Mouse (Mus musculus): ENCODE data around the gene Adh4. TPM values are rescaled to one million over a fixed set of nuclear protein-coding genes. Genes with fewer than 3 reads are reported as not detected.

The Adh4 gene
- polyA plus RNA-seq, 1 experiment from 2014 or later = not detected

DNA sequence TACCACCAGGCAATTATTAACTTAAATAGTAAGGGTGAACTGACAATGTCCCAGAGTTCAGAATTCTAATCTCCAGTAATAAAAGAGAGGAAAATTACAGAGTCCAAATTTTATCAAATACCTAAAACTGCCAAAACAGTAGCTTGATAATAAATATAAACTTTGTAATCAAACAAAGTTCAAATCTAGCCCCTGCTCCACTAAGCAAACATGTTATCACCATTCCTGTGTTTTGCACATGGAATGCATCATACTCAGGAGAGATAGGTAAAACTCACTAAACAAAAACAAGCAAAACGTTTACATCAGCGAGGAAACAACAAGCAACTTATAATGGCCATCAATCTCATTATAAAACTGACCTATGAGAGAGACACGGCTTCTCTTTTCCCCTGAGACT is 5.1 kb upstream of the Adh4 start:
- WGBS = 79% methylated on average over 3 of the region's 3 CpGs
- Histone ChIP-seq H3K4me3 (no peak overlapping the region), H3K9me3 (no peaks in the 10 kb centered on the region), H3K4me2 (no peak overlapping the region), H3K9ac (no peak overlapping the region), H3K27ac (no peak overlapping the region), H3K4me1 (no peaks in the 10 kb centered on the region), H3K27me3 (replicated peaks) (no peaks in the 10 kb centered on the region), H3K36me3 (replicated peaks) (no peaks in the 10 kb centered on the region)
- ATAC-seq (replicated peaks) = no peak

DNA sequence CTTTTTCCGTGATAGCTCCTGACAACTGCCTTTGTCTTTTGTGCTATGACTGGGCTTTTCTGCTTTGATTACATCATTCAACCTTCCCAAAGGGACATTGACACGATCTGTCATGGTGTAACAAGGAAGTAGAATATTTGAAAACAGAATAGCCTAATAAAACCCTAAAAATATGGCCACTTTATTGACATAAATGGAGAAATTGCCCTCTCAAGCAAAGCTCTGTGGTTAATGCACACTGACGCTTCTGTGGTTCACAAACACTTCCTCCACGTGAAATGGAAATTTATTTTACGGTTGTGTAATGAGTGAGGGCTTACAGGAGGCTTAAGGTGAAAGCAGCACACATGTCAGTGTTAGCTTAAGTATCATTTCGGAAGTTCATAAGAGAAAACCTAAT is 4.1 kb downstream of the Adh4 start:
- Histone ChIP-seq H3K36me3 (replicated peaks) (no peaks in the 10 kb centered on the region), H3K4me3 (no peak overlapping the region), H3K9me3 (no peaks in the 10 kb centered on the region), H3K27me3 (replicated peaks) (no peaks in the 10 kb centered on the region), H3K4me1 (no peaks in the 10 kb centered on the region), H3K27ac (no peak overlapping the region), H3K9ac (no peak overlapping the region), H3K4me2 (no peak overlapping the region)
- ATAC-seq (replicated peaks) = no peak
- WGBS = 80% methylated on average over 6 of the region's 6 CpGs

DNA sequence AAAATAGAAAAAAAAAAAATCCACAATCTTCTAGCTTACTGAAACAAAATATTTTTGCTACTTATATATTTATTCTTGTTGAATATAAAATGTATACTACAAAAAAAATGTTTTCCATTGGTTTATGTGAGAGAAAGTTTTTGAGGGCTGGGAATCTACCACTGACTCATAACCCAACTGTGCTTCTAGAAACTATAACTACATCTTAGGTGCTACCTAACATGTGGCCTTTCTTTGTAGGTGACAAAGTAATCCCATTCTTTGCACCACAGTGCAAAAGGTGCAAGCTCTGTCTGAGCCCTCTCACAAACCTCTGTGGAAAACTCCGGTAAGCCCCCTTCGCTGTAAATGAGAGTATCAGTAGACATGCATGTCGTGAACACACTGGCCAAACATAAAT is 5.1 kb downstream of the Adh4 start:
- H3K4me2 ChIP-seq = no peak overlapping the region
- H3K9me3 ChIP-seq = no peaks in the 10 kb centered on the region
- H3K27ac ChIP-seq = no peak overlapping the region
- no peaks in the 10 kb centered on the region for H3K36me3 ChIP-seq (replicated peaks)
- no peak overlapping the region for H3K4me3 ChIP-seq
- no peak overlapping the region for H3K9ac ChIP-seq
- no peak for ATAC-seq (replicated peaks)
- no peaks in the 10 kb centered on the region for H3K27me3 ChIP-seq (replicated peaks)
- WGBS = 95% methylated on average over 3 of the region's 3 CpGs
- H3K4me1 ChIP-seq = no peaks in the 10 kb centered on the region

DNA sequence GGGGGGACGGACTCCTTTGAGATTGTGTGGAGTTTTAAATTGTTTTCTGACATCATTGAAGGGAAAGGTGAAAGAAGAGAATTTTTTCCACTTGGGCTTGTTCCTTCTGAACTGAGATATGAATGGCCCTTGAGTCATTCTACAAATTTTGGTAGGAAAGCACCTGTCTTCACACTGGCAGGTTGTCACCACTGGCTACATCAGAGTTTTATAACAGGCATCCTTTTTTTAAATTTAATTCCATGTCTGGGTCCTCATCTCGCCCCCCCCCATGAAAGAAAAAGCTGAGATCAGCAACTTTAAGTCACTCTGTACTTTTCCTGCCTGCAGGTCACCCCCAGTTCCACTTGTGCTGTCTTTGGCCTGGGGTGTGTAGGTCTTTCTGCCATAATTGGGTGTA is 8.4 kb downstream of the Adh4 start:
- Histone ChIP-seq H3K27me3 (replicated peaks) (no peaks in the 10 kb centered on the region), H3K9me3 (no peaks in the 10 kb centered on the region), H3K27ac (no peak overlapping the region), H3K36me3 (replicated peaks) (no peaks in the 10 kb centered on the region), H3K9ac (no peak overlapping the region), H3K4me3 (no peak overlapping the region), H3K4me1 (no peaks in the 10 kb centered on the region), H3K4me2 (no peak overlapping the region)
- 66% methylated on average over 2 of the region's 2 CpGs for WGBS
- no peak for ATAC-seq (replicated peaks)

DNA sequence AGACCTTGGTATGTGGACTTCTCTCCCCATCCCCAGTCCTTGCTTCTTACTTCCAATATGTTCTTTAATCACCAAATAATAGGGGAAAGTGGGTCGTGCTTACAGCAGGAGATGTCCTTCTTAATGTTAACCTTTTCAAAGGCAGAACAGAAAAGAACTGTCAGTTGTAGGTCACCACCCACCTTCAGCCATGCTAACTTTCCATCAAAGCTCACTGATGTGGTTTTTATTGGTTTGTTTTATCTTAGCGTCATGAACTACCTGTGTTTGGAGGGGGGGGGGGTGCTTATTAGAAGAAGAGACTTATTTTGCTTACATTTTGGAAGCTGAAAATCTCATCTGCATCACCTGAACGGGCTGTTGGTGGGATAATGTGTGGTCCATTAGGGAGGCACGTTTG is 9.0 kb downstream of the Adh4 start:
- Histone ChIP-seq H3K27me3 (replicated peaks) (no peaks in the 10 kb centered on the region), H3K4me3 (no peak overlapping the region), H3K4me1 (no peaks in the 10 kb centered on the region), H3K9ac (no peak overlapping the region), H3K9me3 (no peaks in the 10 kb centered on the region), H3K27ac (no peak overlapping the region), H3K36me3 (replicated peaks) (no peaks in the 10 kb centered on the region), H3K4me2 (no peak overlapping the region)
- ATAC-seq (replicated peaks) = no peak
- 76% methylated on average over 4 of the region's 4 CpGs for WGBS

DNA sequence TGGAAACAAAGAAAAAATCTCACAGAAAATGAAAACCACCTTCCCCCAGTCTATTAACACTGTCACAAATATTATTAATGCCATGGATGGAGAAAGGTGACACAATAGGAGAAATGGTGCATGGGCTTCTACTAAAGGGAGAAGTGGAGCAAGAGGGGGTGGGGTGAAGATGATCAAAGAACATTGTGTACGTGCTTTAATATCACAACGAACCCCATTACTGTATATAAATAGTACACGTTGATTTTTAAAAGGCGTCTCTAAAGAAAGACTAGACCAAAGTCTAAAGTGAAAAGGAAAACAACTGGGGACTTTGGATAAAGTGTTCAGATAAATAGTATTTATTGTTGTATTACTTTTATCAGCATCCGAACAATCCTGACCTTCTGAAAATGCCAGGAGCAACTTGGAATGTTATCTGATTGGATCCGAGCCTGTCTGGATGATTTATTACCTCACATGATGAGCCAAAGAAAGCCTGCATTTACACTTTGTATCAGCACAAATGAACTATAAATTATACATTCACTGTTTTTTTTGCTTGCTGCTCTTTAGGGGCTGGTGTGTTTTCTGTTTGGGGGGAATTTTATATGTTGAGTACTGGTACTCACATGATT is 15.2 kb downstream of the Adh4 start:
- H3K4me2 ChIP-seq = no peak overlapping the region
- H3K27me3 ChIP-seq (replicated peaks) = no peaks in the 10 kb centered on the region
- no peaks in the 10 kb centered on the region for H3K9me3 ChIP-seq
- no peak for ATAC-seq (replicated peaks)
- no peak overlapping the region for H3K9ac ChIP-seq
- H3K4me3 ChIP-seq = no peak overlapping the region
- no peak overlapping the region for H3K27ac ChIP-seq
- no peaks in the 10 kb centered on the region for H3K4me1 ChIP-seq
- H3K36me3 ChIP-seq (replicated peaks) = no peaks in the 10 kb centered on the region
- 89% methylated on average over 6 of the region's 6 CpGs for WGBS

DNA sequence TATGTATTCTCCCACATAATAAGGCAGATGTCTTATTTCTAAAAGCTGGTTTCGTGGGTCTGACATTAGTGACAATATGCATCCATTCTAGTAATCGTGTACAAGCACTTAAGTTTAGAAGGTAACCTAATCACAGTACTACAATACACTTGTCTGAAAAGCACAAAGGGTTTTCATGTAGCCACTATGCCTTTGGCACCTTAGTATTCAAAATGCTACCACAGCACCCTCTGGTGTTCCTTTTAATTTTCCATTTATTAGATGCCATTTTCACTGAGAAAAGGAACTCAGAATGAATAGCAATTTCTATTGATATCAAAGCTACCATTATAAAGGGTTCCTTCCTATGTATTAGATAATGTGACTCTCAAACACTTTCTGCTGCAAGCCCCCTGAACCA is 16.6 kb downstream of the Adh4 start:
- ATAC-seq (replicated peaks) = 0 out of 2 replicates have a peak, but pooled peaks have one; percentile 45
- H3K9me3 ChIP-seq = no peaks in the 10 kb centered on the region
- no peak overlapping the region for H3K4me3 ChIP-seq
- H3K4me2 ChIP-seq = no peak overlapping the region
- WGBS = 70% methylated on average over 2 of the region's 2 CpGs
- H3K9ac ChIP-seq = no peak overlapping the region
- H3K27me3 ChIP-seq (replicated peaks) = no peaks in the 10 kb centered on the region
- no peak overlapping the region for H3K27ac ChIP-seq
- H3K36me3 ChIP-seq (replicated peaks) = no peaks in the 10 kb centered on the region
- no peaks in the 10 kb centered on the region for H3K4me1 ChIP-seq

DNA sequence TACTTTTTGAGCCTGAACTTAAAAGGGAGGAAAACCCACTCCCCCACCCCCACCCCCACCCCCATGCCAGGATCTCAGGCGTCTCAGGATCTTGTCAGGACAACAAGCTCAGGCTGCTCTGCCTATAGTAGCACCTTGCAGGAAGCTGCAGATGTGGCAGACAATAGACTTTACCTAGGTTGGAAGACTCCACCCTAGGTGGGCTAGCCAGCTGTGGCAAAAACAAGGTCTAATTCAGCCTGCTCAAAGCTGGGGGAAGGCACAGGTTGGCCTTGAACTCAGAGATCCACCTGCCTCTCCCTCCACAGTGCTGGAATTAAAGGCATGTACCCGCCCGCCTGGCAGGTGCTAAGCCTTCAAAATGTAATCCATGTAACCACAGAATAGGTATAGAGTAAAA is 23.4 kb downstream of the Adh4 start:
- Histone ChIP-seq H3K9me3 (no peaks in the 10 kb centered on the region), H3K4me2 (no peak overlapping the region), H3K9ac (no peak overlapping the region), H3K27ac (no peak overlapping the region), H3K4me3 (no peak overlapping the region), H3K4me1 (peaks cover 5% of the 10 kb centered on the region), H3K36me3 (replicated peaks) (no peaks in the 10 kb centered on the region), H3K27me3 (replicated peaks) (0 out of 2 replicates have a peak, but pooled peaks cover 3% of the 10 kb centered on the region)
- ATAC-seq (replicated peaks) = no peak
- WGBS = 84% methylated on average over 3 of the region's 3 CpGs

DNA sequence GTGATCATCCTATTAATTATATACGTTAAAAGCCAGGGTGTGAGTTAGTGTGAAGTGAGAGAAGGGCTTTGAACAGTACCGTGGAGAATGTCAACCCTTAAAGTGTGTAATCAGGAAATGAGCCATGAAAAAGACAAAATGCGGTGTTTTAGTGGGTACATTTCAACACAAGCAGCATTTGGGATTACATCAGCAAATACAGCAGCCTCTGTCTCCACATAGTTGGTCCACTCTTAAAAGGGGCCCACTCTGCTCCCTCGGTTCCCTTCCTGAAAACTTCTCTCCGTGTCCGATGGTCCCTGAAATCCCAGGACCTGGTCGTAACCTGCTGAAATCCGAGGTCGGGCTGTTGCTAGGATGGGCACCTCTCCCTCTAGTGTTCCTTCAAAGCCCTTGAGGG is 26.9 kb downstream of the Adh4 start:
- 2% methylated on average over 9 of the region's 9 CpGs for WGBS
- H3K4me1 ChIP-seq = peaks cover 17% of the 10 kb centered on the region
- H3K4me3 ChIP-seq = peak overlapping the region; percentile 76
- H3K9me3 ChIP-seq = no peaks in the 10 kb centered on the region
- H3K9ac ChIP-seq = peak overlapping the region; percentile 79
- H3K36me3 ChIP-seq (replicated peaks) = peaks cover 10% of the 10 kb centered on the region
- 0 out of 2 replicates have a peak, but pooled peaks cover 3% of the 10 kb centered on the region for H3K27me3 ChIP-seq (replicated peaks)
- ATAC-seq (replicated peaks) = 0 out of 2 replicates have a peak, but pooled peaks have one; percentile 2
- H3K4me2 ChIP-seq = peak overlapping the region; percentile 95
- peak overlapping the region; percentile 89 for H3K27ac ChIP-seq

DNA sequence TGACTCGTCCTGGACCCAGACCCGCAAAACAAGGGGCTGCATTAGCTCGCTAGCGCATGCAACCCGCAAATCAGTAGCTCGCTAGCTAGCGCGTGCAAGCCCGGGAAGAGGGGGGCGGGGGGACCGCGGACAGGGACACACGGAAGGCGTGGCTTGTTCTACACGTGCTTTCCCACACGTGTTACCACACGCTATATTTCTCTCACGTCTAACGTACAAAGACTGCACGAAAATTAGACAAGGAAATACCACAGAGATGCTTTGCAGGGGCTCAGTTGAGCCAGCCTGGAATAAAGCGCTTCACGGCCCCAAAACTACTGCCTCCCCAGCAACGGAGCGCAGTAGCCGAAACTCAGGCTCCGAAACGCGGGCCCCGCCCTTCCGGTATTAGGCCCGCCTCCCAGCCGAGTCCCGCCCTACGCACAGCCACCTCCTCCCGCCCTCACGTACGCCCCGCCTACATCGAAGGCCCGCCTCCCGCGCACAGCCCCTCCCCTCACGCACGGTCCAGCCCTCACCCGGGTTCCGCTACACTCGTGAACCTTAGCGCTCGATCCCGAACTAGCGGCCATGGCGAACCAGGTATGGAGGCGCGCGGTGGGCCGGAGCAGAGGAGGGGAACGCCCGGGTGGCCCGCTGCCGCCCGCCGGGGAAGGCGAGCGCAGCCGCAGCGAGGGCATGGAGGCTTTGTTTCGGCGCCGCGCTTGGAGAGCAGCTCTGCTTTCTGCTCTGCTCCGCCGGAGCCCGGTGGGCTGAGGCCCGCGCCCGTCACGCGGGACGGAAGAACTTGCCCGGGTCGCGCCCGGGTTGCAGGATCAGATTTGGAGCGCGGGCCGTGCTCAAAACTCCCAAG is 27.6 kb downstream of the Adh4 start, which contains the start of gene Adh5:
Adh5 (plus strand) TSS at position 482 of the 853 bp plus-strand sequence.
- ATAC-seq (replicated peaks) = peak; percentile 99
- WGBS = under 1% methylated on average over 86 of the region's 86 CpGs
- H3K27me3 ChIP-seq (replicated peaks) = 0 out of 2 replicates have a peak, but pooled peaks cover 3% of the 10 kb centered on the region

DNA sequence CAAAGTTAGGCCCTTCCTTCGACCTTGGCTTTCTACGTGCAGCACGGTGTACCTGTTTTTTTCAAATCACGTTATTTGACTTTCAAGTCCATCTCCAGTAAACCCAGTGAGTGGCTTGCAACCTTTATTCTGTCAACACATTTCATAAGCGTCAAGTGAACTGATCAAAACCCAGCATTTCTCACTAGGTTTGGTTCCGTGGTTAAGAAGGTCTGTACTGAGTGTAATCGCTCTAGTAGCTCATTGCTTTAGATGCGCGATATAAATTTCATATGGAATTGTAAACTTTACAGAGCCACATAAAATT is 28.2 kb downstream of the Adh4 start:
- Histone ChIP-seq H3K9ac (peak overlapping the region; percentile 79), H3K36me3 (replicated peaks) (peaks cover 10% of the 10 kb centered on the region), H3K4me1 (peaks cover 17% of the 10 kb centered on the region), H3K27me3 (replicated peaks) (0 out of 2 replicates have a peak, but pooled peaks cover 3% of the 10 kb centered on the region), H3K4me3 (peak overlapping the region; percentile 76), H3K27ac (peak overlapping the region; percentile 89), H3K4me2 (peak overlapping the region; percentile 95), H3K9me3 (no peaks in the 10 kb centered on the region)
- no peak; the same call in 1 of the 2 replicates for ATAC-seq (replicated peaks)
- 3% methylated on average over 9 of the region's 9 CpGs for WGBS

More for the DNA sequence above, 27.6 kb downstream of the Adh4 start, which contains the start of gene Adh5:
- Histone ChIP-seq H3K4me3 (peak within 1 kb of the TSS; percentile 76), H3K36me3 (replicated peaks) (peaks cover 10% of the 10 kb centered on the region), H3K27ac (peak within 1 kb of the TSS; percentile 89), H3K9me3 (no peaks in the 10 kb centered on the region), H3K4me1 (peaks cover 17% of the 10 kb centered on the region), H3K4me2 (peak within 1 kb of the TSS; percentile 95), H3K9ac (peak within 1 kb of the TSS; percentile 79)

DNA sequence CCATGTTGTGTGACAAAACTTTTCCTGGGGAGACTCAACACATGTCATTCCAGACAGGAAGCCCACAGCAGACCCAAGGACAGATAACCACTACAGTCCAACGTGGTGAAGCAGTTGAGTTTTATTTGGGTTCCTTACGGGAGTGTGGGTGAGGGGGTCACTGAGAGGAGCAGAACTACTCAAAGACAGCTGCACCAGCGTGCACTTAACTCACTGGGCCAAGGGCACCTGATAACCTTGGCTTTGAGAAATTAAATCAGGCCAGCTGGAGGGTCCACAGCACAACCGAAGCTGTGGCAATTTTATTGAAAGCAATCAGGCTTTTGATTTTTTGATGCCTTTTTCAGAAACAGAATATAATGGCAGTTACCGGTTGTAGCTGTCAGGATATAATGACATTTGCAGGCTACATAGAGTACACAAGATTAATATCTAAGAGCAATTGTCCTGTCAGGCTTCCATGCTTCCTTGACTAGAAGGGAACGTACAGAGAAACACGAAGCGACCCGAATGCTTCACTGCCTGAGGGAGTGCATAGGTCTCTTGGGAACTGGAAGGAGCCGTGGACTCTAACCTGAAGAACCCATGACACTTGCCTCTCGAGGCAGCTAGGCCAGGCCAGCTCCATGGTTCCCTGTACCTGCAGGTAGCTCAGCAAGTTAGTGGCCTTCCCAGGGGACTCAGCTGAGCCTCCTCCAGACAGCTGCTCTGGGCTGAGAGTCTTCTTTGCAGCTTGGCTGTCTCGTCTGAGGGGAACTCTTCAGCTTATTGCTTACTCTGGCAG is 33.0 kb downstream of the Adh4 start:
- H3K9me3 ChIP-seq = no peaks in the 10 kb centered on the region
- peaks cover 27% of the 10 kb centered on the region for H3K36me3 ChIP-seq (replicated peaks)
- ATAC-seq (replicated peaks) = no peak
- WGBS = 81% methylated on average over 12 of the region's 12 CpGs
- H3K9ac ChIP-seq = no peak overlapping the region
- H3K27ac ChIP-seq = no peak overlapping the region
- no peak overlapping the region for H3K4me3 ChIP-seq
- no peaks in the 10 kb centered on the region for H3K27me3 ChIP-seq (replicated peaks)
- no peak overlapping the region for H3K4me2 ChIP-seq
- peaks cover 12% of the 10 kb centered on the region for H3K4me1 ChIP-seq
